In genomic region chr7:81999816-82000215, GRCm38 (mm10) we compare ENCODE assay signal across 20 mouse cellular contexts. TPM values are rescaled to one million over a fixed set of nuclear protein-coding genes. Genes with fewer than 3 reads are reported as not detected.
DNase-seq lines count a peak whose midpoint lies in the region; ATAC-seq and TF ChIP-seq lines count a peak whose summit lies in the region.
"Had no signal": no experiment of that assay in that cellular context is flagged by ENCODE, and none has a peak within 500 bp of the region (broad histone marks: within the 10 kb centered on the region; RNA-seq: fewer than 3 reads in every experiment).

No protein-coding gene starts in this region.

- H3K27ac ChIP-seq in neural tube, embryonic 15.5 days (replicated peaks): no peak overlapping the region
- H3K27ac ChIP-seq in embryonic facial prominence, embryonic 14.5 days (replicated peaks; ENCODE audit: low read depth, low read length): no peak overlapping the region
- H3K27ac ChIP-seq in limb, embryonic 13.5 days: no peak overlapping the region
- H3K27ac ChIP-seq in forebrain, postnatal 0 days (ENCODE audit: low read depth, low read length): no peak overlapping the region
- H3K27ac ChIP-seq: heart, embryonic 10.5 days; hindbrain, embryonic 10.5 days; midbrain, embryonic 12.5 days had no signal

- H3K4me3 ChIP-seq in neural tube, embryonic 15.5 days (replicated peaks): no peak overlapping the region
- no peak overlapping the region for H3K4me3 ChIP-seq in embryonic facial prominence, embryonic 14.5 days (ENCODE audit: low read depth, low read length)
- no peak overlapping the region for H3K4me3 ChIP-seq in limb, embryonic 13.5 days
- H3K4me3 ChIP-seq in forebrain, postnatal 0 days (ENCODE audit: low read depth, low read length): no peak overlapping the region
- H3K4me3 ChIP-seq: heart, embryonic 10.5 days; hindbrain, embryonic 10.5 days; midbrain, embryonic 12.5 days had no signal

- TF ChIP-seq CTCF in forebrain, postnatal 0 days (IDR thresholded peaks at IDR 0.05; ENCODE audit: low read depth): no peak

- H3K4me2 ChIP-seq in neural tube, embryonic 15.5 days: no peak overlapping the region
- H3K4me2 ChIP-seq in embryonic facial prominence, embryonic 14.5 days (ENCODE audit: low read depth, low read length): no peak overlapping the region
- peak overlapping the region; percentile 32 for H3K4me2 ChIP-seq in limb, embryonic 13.5 days (replicated peaks)
- no peak overlapping the region for H3K4me2 ChIP-seq in forebrain, postnatal 0 days (ENCODE audit: low read depth)
- H3K4me2 ChIP-seq: midbrain, embryonic 12.5 days had no signal

- H3K9ac ChIP-seq in neural tube, embryonic 15.5 days (replicated peaks): no peak overlapping the region
- no peak overlapping the region for H3K9ac ChIP-seq in embryonic facial prominence, embryonic 14.5 days (ENCODE audit: low read depth, low read length)
- no peak overlapping the region for H3K9ac ChIP-seq in limb, embryonic 13.5 days
- no peak overlapping the region for H3K9ac ChIP-seq in forebrain, postnatal 0 days
- H3K9ac ChIP-seq: midbrain, embryonic 12.5 days had no signal

- H3K27me3 ChIP-seq in neural tube, embryonic 15.5 days (replicated peaks): peaks cover 40% of the 10 kb centered on the region
- peaks cover 15% of the 10 kb centered on the region for H3K27me3 ChIP-seq in embryonic facial prominence, embryonic 14.5 days (replicated peaks; ENCODE audit: control insufficient read depth, insufficient read depth, low read length)
- peaks cover 52% of the 10 kb centered on the region for H3K27me3 ChIP-seq in limb, embryonic 13.5 days
- peaks cover 20% of the 10 kb centered on the region for H3K27me3 ChIP-seq in forebrain, postnatal 0 days (ENCODE audit: insufficient read depth, low read length)

- no peak for ATAC-seq in neural tube, embryonic 15.5 days (ENCODE audit: low FRiP score)
- no peak for ATAC-seq in embryonic facial prominence, embryonic 14.5 days (ENCODE audit: low read depth)
- no peak for ATAC-seq in limb, embryonic 13.5 days (ENCODE audit: low FRiP score, low read depth)
- no peak for ATAC-seq in forebrain, postnatal 0 days
- ATAC-seq: lung, postnatal 0 days; Patski had no signal

- no peaks in the 10 kb centered on the region for H3K36me3 ChIP-seq in neural tube, embryonic 15.5 days
- H3K36me3 ChIP-seq in embryonic facial prominence, embryonic 14.5 days (ENCODE audit: control insufficient read depth, insufficient read depth, low read length): no peaks in the 10 kb centered on the region
- H3K36me3 ChIP-seq in limb, embryonic 13.5 days: no peaks in the 10 kb centered on the region
- no peaks in the 10 kb centered on the region for H3K36me3 ChIP-seq in forebrain, postnatal 0 days (ENCODE audit: insufficient read depth)
- H3K36me3 ChIP-seq: heart, embryonic 10.5 days; hindbrain, embryonic 10.5 days; midbrain, embryonic 12.5 days had no signal

- DNase-seq in neural tube, embryonic 10.5 days (ENCODE audit: extremely low spot score, low spot score): peak; percentile 36
- DNase-seq in embryonic facial prominence, embryonic 14.5 days (ENCODE audit: low spot score): peak; percentile 65
- DNase-seq in natural killer cell, adult 2 months (ENCODE audit: low spot score in 2 of 2): no peak
- no peak for DNase-seq in forebrain, postnatal 0 days
- no peak for DNase-seq in layer of hippocampus, postnatal 10 days (ENCODE audit: low spot score in 2 of 2)
- DNase-seq: adrenal gland, adult 8-10 months; cerebellum, adult 9-11 months; kidney, adult 9 months; kidney, postnatal 25 days; liver; thymus, adult 2 months had no signal

- H3K9me3 ChIP-seq in neural tube, embryonic 15.5 days (replicated peaks): no peaks in the 10 kb centered on the region
- H3K9me3 ChIP-seq in embryonic facial prominence, embryonic 14.5 days (ENCODE audit: control insufficient read depth, low read length): no peaks in the 10 kb centered on the region
- no peaks in the 10 kb centered on the region for H3K9me3 ChIP-seq in limb, embryonic 13.5 days
- no peaks in the 10 kb centered on the region for H3K9me3 ChIP-seq in forebrain, postnatal 0 days (ENCODE audit: low read length)
- H3K9me3 ChIP-seq: heart, embryonic 10.5 days; hindbrain, embryonic 10.5 days; midbrain, embryonic 12.5 days had no signal

- WGBS in neural tube, embryonic 15.5 days: 69% methylated on average over 2 of the region's 2 CpGs
- 31% methylated on average over 2 of the region's 2 CpGs for WGBS in embryonic facial prominence, embryonic 14.5 days
- 14% methylated on average over 2 of the region's 2 CpGs for WGBS in limb, embryonic 13.5 days
- 75% methylated on average over 2 of the region's 2 CpGs for WGBS in forebrain, postnatal 0 days

- H3K4me1 ChIP-seq in neural tube, embryonic 15.5 days: no peaks in the 10 kb centered on the region
- H3K4me1 ChIP-seq in embryonic facial prominence, embryonic 14.5 days (ENCODE audit: control insufficient read depth, insufficient read depth, low read length): 0 out of 2 replicates have a peak, but pooled peaks cover 8% of the 10 kb centered on the region
- H3K4me1 ChIP-seq in limb, embryonic 13.5 days: peaks cover 45% of the 10 kb centered on the region
- no peaks in the 10 kb centered on the region for H3K4me1 ChIP-seq in forebrain, postnatal 0 days (ENCODE audit: insufficient read depth)
- H3K4me1 ChIP-seq: midbrain, embryonic 12.5 days had no signal

RNA-seq across cellular contexts. Expression of gene Bnc1, which starts 7.7 kb away (rescaled TPM):
- 1.7 and 3.1 TPM in 2 replicates for polyA plus RNA-seq in neural tube, embryonic 15.5 days (2015; fragmentation: Nextera tagmentation; extraction: Ambion mirVana)
- 2.1 and 2.9 TPM in 2 replicates for polyA plus RNA-seq in embryonic facial prominence, embryonic 14.5 days (2014; fragmentation: Nextera tagmentation; extraction: Ambion mirVana)
- polyA plus RNA-seq in limb, embryonic 13.5 days (2015; fragmentation: Nextera tagmentation; extraction: Ambion mirVana): 2.2 and 2.3 TPM in 2 replicates
- total RNA-seq in forebrain, postnatal 0 days (2014; rRNA removed): not detected in 2 replicates
- not detected in 2 replicates for polyA plus RNA-seq in forebrain, postnatal 0 days (2015; fragmentation: Nextera tagmentation; extraction: Ambion mirVana)
- total RNA-seq in layer of hippocampus, postnatal 10 days (2021): not detected
- total RNA-seq: neutrophil, adult 5-6 weeks had no signal
- polyA plus RNA-seq: cortical plate, adult 2 months had no signal

Comparison
In these comparisons a context has a peak if more than half of its experiments do, and no peak if none do; other contexts are left out.
1. DNase-seq: peak in neural tube, embryonic 10.5 days (single experiment) and embryonic facial prominence, embryonic 14.5 days (single experiment); none in natural killer cell, adult 2 months (0 of 2), forebrain, postnatal 0 days (single experiment) and layer of hippocampus, postnatal 10 days (0 of 2).